Mouse (Mus musculus) kidney, adult 2 months (tissue): Measurements from ENCODE around the gene Ptprk.

ENCODE experiments used
- CTCF ChIP-seq: fragments of 200-500 bp; conservative IDR thresholded peaks from 2 replicates; pipeline ENCODE4 v1.5.1; 2011; ENCODE audit warnings: low read depth, mild to moderate bottlenecking, control low read depth, low read length, moderate library complexity, mixed read lengths; ENCODE audit not compliant: insufficient read depth, insufficient read length
- POLR2A ChIP-seq: fragments of 200-500 bp; IDR thresholded peaks from one replicate; pipeline ENCODE4 v1.6.1; 2011; ENCODE audit warnings: low read depth, low read length, control low read depth

DNA sequence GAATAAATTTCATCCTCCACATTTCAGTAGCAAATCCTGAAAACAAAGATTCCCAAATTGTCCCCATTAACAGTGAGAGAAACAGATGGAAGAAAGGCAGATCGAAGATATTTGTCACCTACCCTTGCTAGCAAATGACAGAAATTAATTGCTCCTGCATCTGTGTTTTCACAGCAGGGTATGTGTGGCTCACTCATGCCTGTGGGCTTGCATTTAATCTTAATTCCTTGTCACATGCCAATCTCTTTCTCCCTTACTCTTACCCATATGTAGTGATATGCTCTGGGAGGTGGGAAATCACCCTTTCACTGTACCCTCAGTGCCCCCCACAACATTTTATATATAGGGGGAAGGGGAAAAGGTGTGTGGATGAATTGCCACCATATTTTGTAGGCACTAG lies 15.4 kb upstream of the Ptprk start:
- TF ChIP-seq CTCF (no peak), POLR2A (no peak)
